Mouse (Mus musculus) cerebral cortex, adult 2 months (tissue): ENCODE results near the gene Olfr523.

Experiments used
- WGBS: fragments of 180-500 bp; shearing (Covaris S2); methylation state at CpG from one replicate; pipeline ENCODE4 v1.1.7; 2018; 5-methylcytosine and 5-hydroxymethylcytosine counted together

Gene Olfr523

GRCm38 (mm10) chr7:140172936-140173335 lies at the start of gene Olfr523:
Gene Olfr523, plus strand, starts transcription at chr7:140173217.
- 21% methylated on average over 1 of the region's 1 CpGs for WGBS

GRCm38 (mm10) chr7:140124382-140124781 lies 48.6 kb upstream of the Olfr523 start:
- WGBS: 84% methylated on average over 1 of the region's 1 CpGs

- under 1% methylated on average over 40 of the region's 40 CpGs for WGBS
Measured at GRCm38 (mm10) chr7:140125278-140126021, 47.6 kb upstream of the Olfr523 start.

- WGBS: 11% methylated on average over 5 of the region's 5 CpGs
Measured at GRCm38 (mm10) chr7:140126022-140126350, 47.0 kb upstream of the Olfr523 start.

- WGBS: 84% methylated on average over 3 of the region's 3 CpGs
Measured at GRCm38 (mm10) chr7:140126934-140127333, 46.1 kb upstream of the Olfr523 start.

GRCm38 (mm10) chr7:140127911-140128310 lies 45.1 kb upstream of the Olfr523 start:
- WGBS: 90% methylated on average over 2 of the region's 2 CpGs

GRCm38 (mm10) chr7:140132184-140132583 lies 40.8 kb upstream of the Olfr523 start:
- 87% methylated on average over 7 of the region's 7 CpGs for WGBS

GRCm38 (mm10) chr7:140134033-140134432 lies 39.0 kb upstream of the Olfr523 start:
- 86% methylated on average over 7 of the region's 7 CpGs for WGBS

- WGBS: 89% methylated on average over 5 of the region's 5 CpGs
Measured at GRCm38 (mm10) chr7:140135106-140135770, 37.8 kb upstream of the Olfr523 start.

- WGBS: 2% methylated on average over 39 of the region's 39 CpGs
Measured at GRCm38 (mm10) chr7:140137135-140138020, 35.6 kb upstream of the Olfr523 start, which contains the start of gene Mtg1. Gene Mtg1, plus strand, starts transcription at chr7:140137564.

GRCm38 (mm10) chr7:140138021-140138310 lies 35.1 kb upstream of the Olfr523 start:
- 0% methylated on average over 8 of the region's 8 CpGs for WGBS

GRCm38 (mm10) chr7:140141350-140141749 lies 31.7 kb upstream of the Olfr523 start:
- WGBS: 6% methylated on average over 14 of the region's 14 CpGs

GRCm38 (mm10) chr7:140144550-140144949 lies 28.5 kb upstream of the Olfr523 start:
- 90% methylated on average over 4 of the region's 4 CpGs for WGBS

GRCm38 (mm10) chr7:140153383-140153782 lies 19.6 kb upstream of the Olfr523 start:
- WGBS: 3% methylated on average over 28 of the region's 28 CpGs

- WGBS: 13% methylated on average over 4 of the region's 4 CpGs
Measured at GRCm38 (mm10) chr7:140153829-140154217, 19.2 kb upstream of the Olfr523 start.

- WGBS: 3% methylated on average over 28 of the region's 28 CpGs
Measured at GRCm38 (mm10) chr7:140154218-140154927, 18.6 kb upstream of the Olfr523 start, which contains the start of gene Sprn. Gene Sprn, minus strand, starts transcription at chr7:140154877.

- 83% methylated on average over 3 of the region's 3 CpGs for WGBS
Measured at GRCm38 (mm10) chr7:140160363-140160762, 12.7 kb upstream of the Olfr523 start.

- 75% methylated on average over 7 of the region's 7 CpGs for WGBS
Measured at GRCm38 (mm10) chr7:140164664-140165063, 8.4 kb upstream of the Olfr523 start, which contains the start of gene Olfr522. Gene Olfr522, minus strand, starts transcription at chr7:140164764.

- WGBS: 32% methylated on average over 1 of the region's 1 CpGs
Measured at GRCm38 (mm10) chr7:140167950-140168349, 5.1 kb upstream of the Olfr523 start.

GRCm38 (mm10) chr7:140169386-140169785 lies 3.6 kb upstream of the Olfr523 start:
- 80% methylated on average over 4 of the region's 4 CpGs for WGBS

GRCm38 (mm10) chr7:140170863-140171262 lies 2.2 kb upstream of the Olfr523 start:
- 87% methylated on average over 3 of the region's 3 CpGs for WGBS

GRCm38 (mm10) chr7:140179176-140179575 lies 6.2 kb downstream of the Olfr523 start:
- 84% methylated on average over 2 of the region's 2 CpGs for WGBS
